Mouse (Mus musculus) megakaryocyte, adult 5-6 weeks (primary cell): ENCODE data around the gene Fam53b. TPM values are rescaled to one million over a fixed set of nuclear protein-coding genes. Genes with fewer than 3 reads are reported as not detected.

Experiments used
- ATAC-seq: 2 replicates; pipeline ENCODE4 v1.8.0; 2016; ENCODE audit warnings: mild to moderate bottlenecking, inconsistent platforms; ENCODE audit not compliant: poor library complexity, severe bottlenecking
- total RNA-seq, 2 experiments: library from RNA; stranded (forward) in 1 of 2; stranded (reverse) in 1 of 2; fragments of 153-499, 151-499 nt in 1 of 2; fragments of 221-1000, 200-1000 nt in 1 of 2; gene quantifications; 2 replicates each; pipeline versions ENCODE4 v1.2.3 to v1.2.4; 2015 to 2017

Fam53b gene
- total RNA-seq, 2 experiments from 2014 or later = 11.3 to 21.7 TPM

DNA sequence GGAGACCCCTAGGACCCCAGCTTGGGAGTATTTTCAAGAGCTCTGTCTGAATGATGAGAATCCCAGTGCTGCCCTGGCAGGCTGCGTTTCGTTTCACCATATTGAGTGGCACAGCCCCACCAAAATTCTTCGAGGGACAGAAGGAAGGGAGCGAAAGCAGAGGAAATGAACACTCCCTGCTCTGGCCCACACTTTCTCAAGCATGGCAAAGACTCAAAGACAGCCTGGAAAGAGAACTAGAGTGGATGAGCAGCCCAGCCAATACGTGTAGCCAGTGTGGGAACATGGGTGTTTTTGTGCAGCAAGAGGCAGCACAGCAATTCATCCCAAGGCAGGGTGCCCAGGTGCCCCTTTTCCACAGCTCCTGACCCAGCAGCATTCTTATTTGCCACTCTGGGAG is 70.8 kb downstream of the Fam53b start:
- no peak for ATAC-seq

DNA sequence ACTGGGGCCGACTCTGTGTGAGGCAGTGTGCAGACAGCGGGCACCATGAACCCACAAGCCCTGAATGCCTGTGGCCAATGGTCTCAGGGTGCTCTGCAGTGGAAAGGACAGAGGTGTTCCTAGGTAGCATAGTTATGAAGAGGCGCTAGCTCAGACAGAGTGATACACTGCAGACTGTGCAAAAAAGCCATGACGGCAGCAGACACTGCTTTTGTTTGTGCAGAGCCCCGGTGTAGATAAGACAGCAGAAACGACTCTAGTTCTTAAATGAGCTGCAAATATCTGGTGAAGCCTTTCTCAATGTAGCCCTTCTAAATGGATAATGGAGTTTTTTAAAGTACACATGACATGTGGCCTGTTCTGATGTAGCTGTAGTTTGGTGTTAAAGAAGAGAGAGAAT is 73.9 kb downstream of the Fam53b start:
- no peak for ATAC-seq

DNA sequence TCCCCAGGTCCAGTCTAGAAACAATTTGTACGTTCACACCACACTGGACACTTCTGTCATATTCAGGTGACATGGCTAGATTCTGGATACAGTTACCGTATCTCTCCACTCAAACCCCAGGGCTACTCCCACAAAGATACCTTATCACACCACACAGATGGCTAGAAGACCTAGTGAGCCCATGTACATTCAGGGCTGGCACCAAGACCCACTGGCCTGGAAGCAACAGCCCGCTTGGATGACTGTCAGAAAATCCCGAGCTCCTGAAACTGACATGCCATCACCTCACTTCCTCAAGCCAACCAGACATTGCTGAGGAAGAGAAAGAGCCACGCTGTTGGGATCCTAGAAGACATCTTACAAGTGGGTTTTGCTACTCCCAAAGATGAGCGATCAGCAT is 74.8 kb downstream of the Fam53b start:
- ATAC-seq = no peak

DNA sequence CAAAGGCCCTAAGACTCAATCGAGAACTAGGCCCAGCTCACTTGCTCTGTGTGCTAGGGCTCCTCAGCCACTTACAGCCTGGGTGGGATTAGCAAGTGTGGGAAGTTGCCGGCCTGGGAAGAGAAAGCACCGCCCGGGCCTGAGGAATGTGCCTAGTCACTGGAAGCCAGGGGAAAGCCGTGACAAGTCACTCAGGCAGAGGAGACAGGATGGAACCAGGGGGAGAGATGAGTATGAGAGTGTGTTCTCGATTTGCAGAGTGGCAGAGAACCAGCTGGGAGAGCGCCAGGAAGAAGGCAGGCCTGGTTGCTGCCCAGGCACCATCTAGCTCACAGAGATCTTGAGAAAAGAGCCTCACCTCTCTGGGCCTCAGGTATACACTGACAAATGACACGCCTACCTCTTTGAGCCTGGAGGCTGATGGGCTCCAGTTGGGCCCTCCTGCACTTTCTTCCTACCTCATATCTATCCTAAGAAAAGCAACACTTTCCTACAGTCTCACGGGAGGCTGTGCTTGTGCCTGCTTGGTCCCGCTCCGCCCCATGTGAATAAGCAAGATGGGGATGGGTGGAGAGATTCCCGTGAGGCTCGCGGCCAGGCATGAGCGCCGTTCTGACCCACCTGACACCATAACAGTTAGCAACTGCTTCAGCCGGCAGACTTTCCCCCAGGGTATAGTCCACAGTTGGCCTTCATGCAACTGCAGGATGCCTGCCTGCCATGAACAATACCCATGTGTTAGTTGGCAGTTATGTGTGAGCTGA is 77.4 kb downstream of the Fam53b start:
- no peak for ATAC-seq

- peak; percentile 97 for ATAC-seq
Measured at GRCm38 (mm10) chr7:132735145-132735544, 78.5 kb downstream of the Fam53b start.

DNA sequence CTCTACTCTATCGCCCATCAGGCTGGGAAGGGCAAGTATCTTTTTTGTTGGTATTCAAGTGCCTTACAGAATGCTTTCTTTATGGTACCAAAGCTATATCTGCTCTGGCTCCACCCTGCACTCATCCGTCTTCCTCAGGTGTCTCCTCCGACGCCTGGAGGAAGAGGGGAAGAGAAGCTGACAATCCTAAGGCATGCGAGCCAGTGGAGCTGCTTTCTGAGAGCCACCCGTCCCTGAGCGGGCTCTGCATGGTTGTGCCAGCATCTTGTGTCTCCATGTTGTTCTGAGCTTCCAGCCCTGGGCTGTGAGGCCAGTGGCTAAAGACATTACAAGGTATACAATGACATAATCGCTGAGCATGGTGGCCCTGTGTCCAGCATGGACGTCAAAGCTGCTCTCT is 79.5 kb downstream of the Fam53b start:
- no peak for ATAC-seq

- no peak for ATAC-seq
Measured at GRCm38 (mm10) chr7:132733521-132733920, 80.2 kb downstream of the Fam53b start.

- ATAC-seq = no peak
Measured at GRCm38 (mm10) chr7:132732136-132732789, 81.4 kb downstream of the Fam53b start.

DNA sequence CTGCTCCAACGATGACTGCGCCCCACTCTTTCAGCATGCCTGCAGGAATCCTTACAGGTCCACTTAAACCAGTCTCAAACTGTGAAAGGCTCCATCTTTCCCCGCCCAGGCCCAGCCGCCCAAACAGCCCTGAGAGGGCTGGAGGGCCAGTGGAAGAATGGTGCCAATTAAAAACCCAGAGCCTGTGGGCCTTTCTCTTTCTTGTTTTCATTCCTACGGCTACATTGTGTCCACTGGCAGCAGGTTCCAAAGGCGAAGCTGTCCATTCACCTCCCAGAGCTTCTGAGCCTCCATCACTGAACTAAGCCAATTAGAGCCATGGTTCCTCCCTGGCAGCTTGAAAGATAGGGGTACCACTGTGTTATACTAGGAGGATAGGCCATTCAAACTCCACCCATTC is 82.1 kb downstream of the Fam53b start:
- no peak for ATAC-seq

DNA sequence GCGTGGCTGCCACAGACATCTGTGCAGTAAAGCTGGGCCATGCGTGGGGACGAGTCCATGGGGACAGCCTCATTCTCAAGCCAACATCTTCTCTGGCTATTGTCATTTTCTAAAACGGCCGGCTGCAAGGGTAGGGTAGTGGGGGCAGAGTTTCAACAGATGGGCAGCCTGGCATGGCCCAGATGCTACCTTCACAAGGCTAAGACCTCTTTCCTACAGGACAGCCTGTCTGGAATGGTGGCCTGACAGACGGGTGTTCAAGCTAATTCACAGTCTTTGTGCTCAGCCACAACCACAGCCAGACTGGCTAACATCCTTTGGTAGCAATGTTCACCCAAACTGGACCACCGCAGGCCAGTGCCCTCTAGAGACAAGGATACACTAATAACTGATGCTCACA is 83.2 kb downstream of the Fam53b start:
- no peak for ATAC-seq

DNA sequence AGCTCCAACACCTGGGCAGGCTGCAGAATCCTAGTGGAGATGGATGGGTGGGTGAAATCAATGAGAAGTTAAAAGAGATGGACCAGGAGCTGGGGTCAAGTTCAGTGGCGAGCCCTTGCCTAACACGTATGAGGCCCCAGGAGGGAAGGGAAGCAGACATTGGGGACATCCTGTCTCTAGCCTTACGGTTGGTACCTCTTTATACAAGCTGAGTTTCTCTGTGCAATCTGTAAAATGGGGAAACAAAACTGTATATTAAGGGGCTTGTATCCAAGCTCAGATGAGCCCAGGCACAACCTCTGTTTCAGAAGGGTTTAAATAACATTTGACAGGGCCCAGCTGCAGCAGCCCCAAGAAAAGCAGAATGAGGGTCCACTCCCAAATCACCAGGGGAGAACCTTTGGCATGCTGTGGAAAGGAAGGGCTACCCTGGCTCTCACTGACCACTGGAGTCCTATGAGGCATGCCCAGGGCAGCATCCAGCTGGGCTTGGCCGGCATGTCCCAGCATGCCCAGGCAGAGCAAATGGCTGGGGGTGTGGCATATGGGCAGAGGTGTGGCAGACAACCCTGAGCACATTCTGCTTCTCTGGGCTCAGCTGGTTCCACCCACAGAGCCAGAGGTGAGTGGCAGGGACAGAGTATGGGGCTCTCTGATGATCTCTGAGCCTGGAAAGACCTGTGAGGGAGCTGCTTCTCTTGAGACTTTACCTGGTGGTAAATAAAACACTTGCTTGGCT is 84.4 kb downstream of the Fam53b start:
- ATAC-seq = peak; percentile 56

GRCm38 (mm10) chr7:132726106-132726861 is 87.4 kb downstream of the Fam53b start:
- ATAC-seq = peak; percentile 65

DNA sequence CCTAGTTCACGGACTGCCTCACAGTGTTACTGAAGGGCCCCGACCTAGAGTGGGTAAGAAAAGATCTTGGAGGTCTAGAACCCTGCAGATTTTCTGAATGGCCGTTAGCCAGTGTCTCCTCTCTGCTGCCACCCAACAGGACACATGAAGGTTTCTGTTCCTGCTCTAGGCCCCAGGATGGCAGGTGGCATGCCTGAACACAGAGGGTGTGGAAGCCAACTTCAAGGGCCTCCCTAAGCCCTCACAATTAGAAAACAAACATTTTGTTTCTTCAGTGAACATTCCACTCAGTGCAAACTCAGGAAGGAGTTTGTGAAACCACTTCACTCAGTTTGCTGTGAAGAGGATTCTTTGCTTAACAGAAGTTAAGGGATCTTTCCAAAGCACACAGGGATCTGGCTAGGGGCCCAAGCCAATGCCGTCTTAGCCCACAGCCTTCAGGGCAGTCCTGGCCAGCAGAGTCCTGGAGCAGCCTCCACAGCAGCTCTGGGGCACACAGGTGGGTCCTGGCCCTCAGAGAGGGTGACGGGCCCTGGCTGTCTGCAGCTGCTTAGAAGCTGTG is 89.1 kb downstream of the Fam53b start:
- no peak for ATAC-seq

GRCm38 (mm10) chr7:132723906-132724305 is 89.8 kb downstream of the Fam53b start:
- peak; percentile 54 for ATAC-seq

GRCm38 (mm10) chr7:132722401-132723370 is 91.0 kb downstream of the Fam53b start:
- no peak for ATAC-seq

- ATAC-seq = no peak
Measured at GRCm38 (mm10) chr7:132720562-132720961, 93.1 kb downstream of the Fam53b start.

DNA sequence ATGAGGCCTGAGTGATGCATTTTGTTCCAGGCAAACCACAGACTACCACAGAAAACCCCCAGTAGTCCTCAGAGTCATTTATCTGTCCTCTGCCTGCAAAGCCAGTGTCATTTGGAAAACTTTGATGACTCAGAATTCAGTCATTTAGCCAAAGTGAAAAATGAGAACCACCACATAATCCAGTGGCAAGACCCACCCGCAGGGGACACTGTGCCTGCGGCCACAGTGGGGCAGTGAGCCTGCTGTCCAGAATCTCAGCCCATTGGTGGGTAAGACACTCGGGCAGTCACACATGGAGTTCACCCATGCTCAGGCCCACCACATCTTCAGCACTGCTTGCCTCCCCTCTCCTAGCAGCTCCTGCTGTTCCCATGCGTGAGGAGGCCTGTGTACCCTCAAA is 94.1 kb downstream of the Fam53b start:
- ATAC-seq = no peak

- no peak for ATAC-seq
Measured at GRCm38 (mm10) chr7:132715259-132715658, 98.4 kb downstream of the Fam53b start.

GRCm38 (mm10) chr7:132714236-132714923 is 99.3 kb downstream of the Fam53b start:
- ATAC-seq = no peak
